ENCODE assay signal across 22 mouse cellular contexts in genomic region chr7:97780222-97780621, GRCm38 (mm10).
"Had no signal": no experiment of that assay in that cellular context is flagged by ENCODE, and none has a peak within 500 bp of the region (broad histone marks: within the 10 kb centered on the region; RNA-seq: fewer than 3 reads in every experiment).

No protein-coding gene starts in this region.

- H3K4me1 ChIP-seq: heart, embryonic 13.5 days; heart, embryonic 15.5 days; hindbrain, embryonic 13.5 days; hindbrain, embryonic 15.5 days; limb, embryonic 13.5 days; limb, embryonic 15.5 days had no signal

- H3K4me2 ChIP-seq: heart, embryonic 11.5 days; heart, embryonic 13.5 days; heart, embryonic 15.5 days; hindbrain, embryonic 13.5 days; hindbrain, embryonic 15.5 days; limb, embryonic 13.5 days; limb, embryonic 15.5 days; liver, embryonic 12.5 days had no signal

- H3K27ac ChIP-seq: gastrocnemius, adult 2 months; heart, adult 2 months; heart, embryonic 13.5 days; heart, embryonic 15.5 days; hindbrain, embryonic 13.5 days; hindbrain, embryonic 15.5 days; hindbrain, postnatal 0 days; limb, embryonic 13.5 days; limb, embryonic 15.5 days; liver, embryonic 12.5 days; liver, embryonic 14.5 days had no signal

- H3K4me3 ChIP-seq: gastrocnemius, adult 2 months; heart, adult 2 months; heart, embryonic 13.5 days; heart, embryonic 15.5 days; hindbrain, embryonic 13.5 days; hindbrain, embryonic 15.5 days; limb, embryonic 13.5 days; limb, embryonic 15.5 days; liver, embryonic 12.5 days had no signal

- H3K9me3 ChIP-seq: limb, embryonic 15.5 days had no signal

- ATAC-seq: forebrain, embryonic 16.5 days; hindbrain, postnatal 0 days; liver, embryonic 12.5 days had no signal

- H3K36me3 ChIP-seq: heart, embryonic 13.5 days; heart, embryonic 15.5 days; hindbrain, embryonic 13.5 days; hindbrain, embryonic 15.5 days; limb, embryonic 13.5 days; limb, embryonic 15.5 days; liver, embryonic 12.5 days had no signal

- DNase-seq: gastrocnemius, adult 2 months; gastrocnemius, postnatal 10 days; gastrocnemius, postnatal 36 days; heart, adult 2 months; heart, postnatal 14 days; heart, postnatal 36 days; kidney, adult 18-20 months; kidney, postnatal 14 days; layer of hippocampus, adult 9-11 months; layer of hippocampus, postnatal 36 days; left cerebral cortex, postnatal 4 days had no signal

- H3K9ac ChIP-seq: heart, embryonic 13.5 days; heart, embryonic 15.5 days; hindbrain, embryonic 13.5 days; hindbrain, embryonic 15.5 days; limb, embryonic 13.5 days; limb, embryonic 15.5 days; liver, embryonic 12.5 days; liver, embryonic 14.5 days had no signal

- H3K27me3 ChIP-seq: heart, embryonic 15.5 days; hindbrain, embryonic 13.5 days; hindbrain, embryonic 15.5 days; limb, embryonic 13.5 days had no signal
